Mouse (Mus musculus): ENCODE results near the gene Prss32. TPM values are rescaled to one million over a fixed set of nuclear protein-coding genes. Genes with fewer than 3 reads are reported as not detected.

The Prss32 gene
- polyA plus RNA-seq (2012; ENCODE audit: low replicate concordance) = not detected in 2 replicates

GRCm38 (mm10) chr17:23843812-23844273 lies at the start of gene Prss32, which contains the start of gene Prss41:
Gene Prss32, plus strand, starts transcription at chr17:23843855.
Gene Prss41, minus strand, starts transcription at chr17:23844172.

GRCm38 (mm10) chr17:23829064-23829619 lies 14.5 kb upstream of the Prss32 start, which contains the start of gene Elob:
Gene Elob, minus strand, starts transcription at chr17:23829136.

GRCm38 (mm10) chr17:23836006-23836575 lies 7.6 kb upstream of the Prss32 start, which contains the start of gene Prss33:
Gene Prss33, minus strand, starts transcription at chr17:23836056.

GRCm38 (mm10) chr17:23867756-23868155 lies 24.1 kb downstream of the Prss32 start, which contains the start of gene Prss21:
Gene Prss21, plus strand, starts transcription at chr17:23868056.

GRCm38 (mm10) chr17:23880576-23880975 lies 36.9 kb downstream of the Prss32 start, which contains the start of the genes Dcpp1 and Dcpp2:
Gene Dcpp1, plus strand, starts transcription at chr17:23880876.
Gene Dcpp2, plus strand, starts transcription at chr17:23880880.

Other genes starting within 250 kb of the Prss32 start
- gene Zfp13, start 244.4 kb upstream of the Prss32 start, polyA plus RNA-seq (2012; ENCODE audit: low replicate concordance) = 0.40 and 0.80 TPM in 2 replicates
- not detected in 2 replicates for gene Zscan10, start 243.0 kb upstream of the Prss32 start, polyA plus RNA-seq (2012; ENCODE audit: low replicate concordance)
- 2.3 and 2.6 TPM in 2 replicates for gene Mmp25, start 198.6 kb upstream of the Prss32 start, polyA plus RNA-seq (2012; ENCODE audit: low replicate concordance)
- gene Bicdl2, start 183.3 kb upstream of the Prss32 start, polyA plus RNA-seq (2012; ENCODE audit: low replicate concordance) = 0.36 TPM in 1 of 2 replicates, not detected in the other
- gene Hcfc1r1, start 170.3 kb upstream of the Prss32 start, polyA plus RNA-seq (2012; ENCODE audit: low replicate concordance) = 127 and 166 TPM in 2 replicates
- 71.1 and 149 TPM in 2 replicates for gene Thoc6, start 170.0 kb upstream of the Prss32 start, polyA plus RNA-seq (2012; ENCODE audit: low replicate concordance)
- 12.6 and 14.4 TPM in 2 replicates for gene Tnfrsf12a, start 166.4 kb upstream of the Prss32 start, polyA plus RNA-seq (2012; ENCODE audit: low replicate concordance)
- gene Cldn6, start 164.6 kb upstream of the Prss32 start, polyA plus RNA-seq (2012; ENCODE audit: low replicate concordance) = not detected in 2 replicates
- gene Cldn9, start 159.8 kb upstream of the Prss32 start, polyA plus RNA-seq (2012; ENCODE audit: low replicate concordance) = not detected in 2 replicates
- not detected in 2 replicates for gene 1520401A03Rik, start 121.1 kb upstream of the Prss32 start, polyA plus RNA-seq (2012; ENCODE audit: low replicate concordance)
- gene Pkmyt1, start 117.5 kb upstream of the Prss32 start, polyA plus RNA-seq (2012; ENCODE audit: low replicate concordance) = 246 and 386 TPM in 2 replicates
- gene Paqr4, start 103.0 kb upstream of the Prss32 start, polyA plus RNA-seq (2012; ENCODE audit: low replicate concordance) = 2.9 and 33.2 TPM in 2 replicates
- 0.21 and 0.26 TPM in 2 replicates for gene Kremen2, start 98.0 kb upstream of the Prss32 start, polyA plus RNA-seq (2012; ENCODE audit: low replicate concordance)
- gene Flywch1, start 72.3 kb upstream of the Prss32 start, polyA plus RNA-seq (2012; ENCODE audit: low replicate concordance) = 22.5 and 23.8 TPM in 2 replicates
- gene Flywch2, start 57.8 kb upstream of the Prss32 start, polyA plus RNA-seq (2012; ENCODE audit: low replicate concordance) = 1.0 and 4.2 TPM in 2 replicates
- 176 and 518 TPM in 2 replicates for gene Srrm2, start 53.3 kb upstream of the Prss32 start, polyA plus RNA-seq (2012; ENCODE audit: low replicate concordance)
- gene Elob, start 14.7 kb upstream of the Prss32 start, polyA plus RNA-seq (2012; ENCODE audit: low replicate concordance) = 44.9 and 471 TPM in 2 replicates
- 0.80 TPM in 1 of 2 replicates, not detected in the other for gene Prss33, start 7.8 kb upstream of the Prss32 start, polyA plus RNA-seq (2012; ENCODE audit: low replicate concordance)
- 1.9 and 2.1 TPM in 2 replicates for gene Prss41, start 317 bp downstream of the Prss32 start, polyA plus RNA-seq (2012; ENCODE audit: low replicate concordance)
- 0.11 TPM in 1 of 2 replicates, not detected in the other for gene Prss21, start 24.2 kb downstream of the Prss32 start, polyA plus RNA-seq (2012; ENCODE audit: low replicate concordance)
- gene Dcpp1, start 37.0 kb downstream of the Prss32 start, polyA plus RNA-seq (2012; ENCODE audit: low replicate concordance) = not detected in 2 replicates
- gene Dcpp2, start 37.0 kb downstream of the Prss32 start, polyA plus RNA-seq (2012; ENCODE audit: low replicate concordance) = not detected in 2 replicates
- not detected in 2 replicates for gene Dcpp3, start 73.6 kb downstream of the Prss32 start, polyA plus RNA-seq (2012; ENCODE audit: low replicate concordance)
- not detected in 2 replicates for gene Sbp, start 97.8 kb downstream of the Prss32 start, polyA plus RNA-seq (2012; ENCODE audit: low replicate concordance)
- not detected in 2 replicates for gene Sbpl, start 111.4 kb downstream of the Prss32 start, polyA plus RNA-seq (2012; ENCODE audit: low replicate concordance)
- gene Prss30, start 136.7 kb downstream of the Prss32 start, polyA plus RNA-seq (2012; ENCODE audit: low replicate concordance) = 0.43 TPM in 1 of 2 replicates, not detected in the other
- not detected in 2 replicates for gene Prss22, start 154.2 kb downstream of the Prss32 start, polyA plus RNA-seq (2012; ENCODE audit: low replicate concordance)
- gene Prss27, start 194.3 kb downstream of the Prss32 start, polyA plus RNA-seq (2012; ENCODE audit: low replicate concordance) = not detected in 2 replicates
- gene Kctd5, start 229.6 kb downstream of the Prss32 start, polyA plus RNA-seq (2012; ENCODE audit: low replicate concordance) = 33.7 and 45.0 TPM in 2 replicates